Mouse (Mus musculus): Measurements from ENCODE around the gene Kiss1r.

The Kiss1r gene

GRCm38 (mm10) chr10:79924998-79925784 is 8.4 kb downstream of the Kiss1r start:
- peak; percentile 92 for DNase-seq

GRCm38 (mm10) chr10:79925785-79926490 is 9.2 kb downstream of the Kiss1r start:
- no peak for DNase-seq

GRCm38 (mm10) chr10:79926491-79927323 is 9.9 kb downstream of the Kiss1r start, which contains the start of gene Arid3a:
Arid3a (plus strand) TSS chr10:79927043.
- peak; percentile 89 for DNase-seq

DNA sequence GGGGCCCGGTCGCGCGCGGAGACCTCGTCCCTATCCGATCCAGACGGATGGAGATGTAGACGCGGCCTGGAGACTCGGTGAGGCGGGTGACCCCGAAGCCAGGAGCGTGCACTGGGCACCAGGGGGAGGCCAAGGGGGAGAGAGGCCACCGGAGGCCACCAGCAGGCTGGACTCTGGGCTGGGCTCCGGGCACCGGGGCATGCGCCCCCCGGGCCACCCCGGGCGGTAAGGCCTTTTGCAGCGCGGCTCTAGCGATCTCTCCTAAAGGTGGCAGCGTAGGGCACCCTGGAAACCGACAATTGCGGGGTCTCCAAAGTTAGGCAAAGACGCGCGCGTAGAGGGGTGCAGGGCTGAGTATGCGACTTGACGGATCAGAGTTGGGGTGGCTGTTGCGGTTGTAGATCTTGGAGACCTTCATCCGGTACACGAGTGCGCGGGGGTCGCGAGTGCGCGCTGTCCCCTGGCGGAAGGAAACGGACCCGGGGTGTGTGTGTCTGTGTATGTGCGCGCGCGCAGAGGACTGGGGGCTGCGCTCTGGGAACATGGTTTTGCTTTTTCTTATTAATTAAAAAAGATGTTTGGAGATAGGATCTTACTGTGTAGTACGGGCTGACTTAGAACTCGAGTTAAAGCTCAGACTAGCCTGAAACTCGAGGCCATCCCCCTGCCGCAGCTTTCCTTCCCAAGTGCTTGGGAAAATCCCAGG is 10.7 kb downstream of the Kiss1r start:
- peak; percentile 54 for DNase-seq

GRCm38 (mm10) chr10:79928030-79928694 is 11.4 kb downstream of the Kiss1r start:
- peak; percentile 60 for DNase-seq

- no peak for DNase-seq
Observed at GRCm38 (mm10) chr10:79928907-79929701, 12.3 kb downstream of the Kiss1r start.

GRCm38 (mm10) chr10:79929967-79930825 is 13.4 kb downstream of the Kiss1r start:
- no peak for DNase-seq

DNA sequence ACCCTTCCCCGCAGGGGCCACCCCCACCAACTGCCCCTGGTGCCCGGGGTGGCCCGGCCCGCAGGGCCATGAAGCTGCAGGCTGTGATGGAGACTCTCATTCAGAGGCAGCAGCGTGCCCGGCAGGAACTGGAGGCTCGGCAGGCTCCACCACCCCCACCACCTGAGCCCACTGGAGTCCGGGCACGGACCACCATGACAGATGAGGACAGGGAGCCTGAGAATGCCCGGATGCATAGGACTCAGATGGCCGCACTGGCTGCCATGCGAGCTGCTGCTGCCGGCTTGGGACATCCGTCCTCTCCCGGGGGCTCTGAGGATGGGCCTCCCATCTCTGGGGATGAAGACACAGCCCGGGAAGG is 14.0 kb downstream of the Kiss1r start:
- no peak for DNase-seq

DNA sequence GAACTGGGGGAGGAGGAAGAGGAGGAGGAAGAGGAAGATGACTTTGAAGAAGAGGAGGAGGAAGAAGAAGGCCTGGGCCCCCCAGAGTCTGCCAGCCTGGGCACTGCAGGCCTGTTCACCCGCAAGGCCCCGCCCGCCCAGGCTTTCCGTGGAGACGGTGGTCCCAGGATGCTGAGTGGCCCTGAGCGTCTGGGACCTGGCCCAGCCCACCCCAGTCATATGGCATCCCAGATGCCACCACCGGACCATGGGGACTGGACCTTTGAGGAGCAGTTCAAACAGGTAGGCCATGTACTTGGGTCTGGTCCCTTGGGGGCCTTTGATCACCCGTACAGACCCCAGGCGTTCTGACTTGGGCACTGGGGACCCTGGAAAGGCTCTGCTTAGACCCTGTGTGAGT is 15.0 kb downstream of the Kiss1r start:
- no peak for DNase-seq

DNA sequence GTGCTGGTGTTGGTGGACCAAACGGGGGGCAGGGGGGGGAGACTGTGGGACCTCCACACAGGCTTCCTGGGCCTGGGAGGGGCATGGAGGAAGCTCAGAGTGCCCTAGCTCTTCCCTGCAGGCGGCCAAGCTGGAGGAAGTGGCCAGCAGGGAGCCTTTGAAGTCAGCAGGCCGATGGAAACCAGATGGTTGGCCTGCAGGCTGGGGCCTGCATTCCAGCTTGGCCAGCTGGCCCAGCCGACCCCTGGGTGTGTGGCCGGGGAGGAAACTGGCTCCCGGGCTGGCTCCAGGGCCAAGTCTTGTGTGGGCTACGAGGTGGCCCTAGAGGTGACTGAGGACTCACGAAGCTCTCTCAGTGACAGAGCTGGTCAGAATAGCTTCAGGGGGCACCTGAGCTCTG is 16.0 kb downstream of the Kiss1r start:
- DNase-seq = no peak

DNA sequence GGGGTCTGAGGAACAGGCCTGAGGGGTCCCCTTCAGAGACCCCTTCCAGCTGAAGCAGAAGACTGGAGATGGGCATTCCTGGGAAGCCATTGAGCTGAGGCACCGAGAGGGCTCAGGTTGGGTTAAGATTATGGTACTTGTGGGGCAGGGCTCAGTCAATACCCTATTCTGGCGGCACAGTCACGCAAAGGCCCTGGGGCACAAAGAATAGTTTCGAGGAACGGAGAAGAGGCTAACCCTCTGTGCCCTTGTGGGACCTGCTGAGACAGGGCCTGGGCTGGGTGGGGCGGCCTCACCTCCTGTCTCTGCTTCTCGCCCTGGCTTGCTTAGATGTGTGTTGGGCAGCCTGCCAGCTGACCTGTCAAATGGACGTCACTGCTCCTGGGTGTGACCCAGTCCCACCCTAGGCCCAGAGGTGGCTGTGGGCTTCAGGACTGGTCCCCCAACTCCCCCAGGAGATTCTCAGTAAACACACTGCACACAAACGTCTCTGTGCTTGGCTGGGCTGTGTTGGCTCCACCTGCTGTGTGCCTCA is 16.4 kb downstream of the Kiss1r start:
- DNase-seq = no peak

DNA sequence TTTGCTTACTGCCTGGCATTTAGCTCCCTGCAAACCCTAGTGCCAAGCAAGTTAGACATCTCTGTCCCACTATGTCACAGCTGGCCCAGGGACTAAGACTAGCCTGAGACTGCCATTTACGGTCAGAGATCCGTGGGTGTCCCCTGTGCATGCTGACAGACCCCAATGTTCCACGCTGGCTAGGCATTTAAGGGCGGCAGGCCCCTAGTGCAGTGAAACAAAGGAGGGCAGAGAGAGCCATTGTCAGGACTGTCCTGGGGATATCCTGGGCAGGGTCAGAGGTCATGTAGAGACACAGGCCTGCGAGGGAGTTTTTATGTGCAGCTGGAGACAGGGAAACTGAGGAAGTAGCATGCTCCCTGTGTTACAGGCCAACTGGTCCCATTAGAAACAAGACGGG is 17.1 kb downstream of the Kiss1r start:
- DNase-seq = no peak

GRCm38 (mm10) chr10:79934272-79934721 is 17.5 kb downstream of the Kiss1r start:
- no peak for DNase-seq

DNA sequence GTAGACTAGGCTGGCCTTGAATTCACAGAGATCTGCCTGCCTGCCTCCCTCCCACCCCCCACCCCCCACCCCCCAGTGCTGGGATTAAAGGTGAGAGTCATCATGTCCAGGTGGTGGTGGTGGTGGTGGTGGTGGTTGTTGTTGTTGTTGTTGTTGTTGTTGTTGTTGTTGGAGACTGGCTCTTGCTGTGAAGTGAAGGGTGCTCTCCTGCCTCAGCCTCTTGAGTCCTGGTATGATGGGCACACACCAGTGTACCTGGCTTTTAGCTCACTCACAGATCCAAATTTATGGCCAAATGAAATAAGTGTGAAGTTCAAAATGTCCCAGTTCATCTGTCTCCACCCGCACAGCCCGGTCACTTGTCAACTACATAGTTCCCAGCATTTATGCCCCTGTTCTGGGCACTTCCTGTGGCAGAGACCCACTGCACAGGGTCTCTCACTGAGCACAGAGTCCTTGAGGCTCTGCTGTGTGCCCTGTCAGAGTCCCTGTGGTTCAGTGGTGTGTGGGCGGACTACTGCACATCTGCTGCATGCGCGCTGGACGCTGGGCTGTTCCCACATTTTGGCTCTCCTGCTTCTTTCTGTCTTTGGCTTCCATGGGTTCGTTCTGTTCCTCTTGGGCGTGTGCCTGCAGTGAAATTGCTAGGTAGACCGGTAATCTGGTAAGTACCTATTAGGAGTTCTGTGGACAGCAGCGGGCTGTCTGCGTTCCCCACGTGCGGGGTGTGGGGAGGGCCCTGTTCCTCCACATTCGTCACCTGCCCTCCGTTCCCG is 18.2 kb downstream of the Kiss1r start:
- no peak for DNase-seq

DNA sequence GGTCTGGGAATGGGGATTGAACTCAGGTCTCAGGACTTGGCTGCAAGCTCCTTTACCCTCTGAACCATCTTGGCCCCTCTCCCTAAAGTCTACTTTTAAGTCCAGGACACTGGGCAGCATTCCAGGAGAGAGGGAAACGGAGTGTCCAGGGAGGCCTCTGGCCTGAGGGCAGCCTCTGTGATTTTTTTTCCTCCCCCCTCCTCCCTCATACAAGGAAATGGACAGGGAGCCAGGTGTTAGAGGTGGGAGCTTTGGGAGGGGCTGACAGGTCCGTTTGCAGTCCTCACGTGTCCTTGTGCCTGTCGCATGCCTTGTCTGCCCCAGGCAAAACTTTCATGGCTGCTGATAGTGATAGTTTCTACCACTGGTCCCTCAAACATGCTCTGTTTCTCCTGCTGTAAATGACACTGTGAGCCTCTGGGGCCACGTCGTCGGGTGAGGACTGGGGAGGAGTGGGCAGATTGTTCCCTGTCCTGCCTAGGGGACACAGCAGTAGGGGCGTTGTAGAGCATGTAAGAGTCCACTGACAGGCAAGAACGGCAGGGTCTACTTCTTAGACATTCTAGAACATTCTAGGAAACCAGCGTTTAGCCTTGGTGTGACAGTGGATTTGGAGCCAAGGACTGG is 19.6 kb downstream of the Kiss1r start:
- no peak for DNase-seq

GRCm38 (mm10) chr10:79936911-79937441 is 20.2 kb downstream of the Kiss1r start:
- DNase-seq = no peak

DNA sequence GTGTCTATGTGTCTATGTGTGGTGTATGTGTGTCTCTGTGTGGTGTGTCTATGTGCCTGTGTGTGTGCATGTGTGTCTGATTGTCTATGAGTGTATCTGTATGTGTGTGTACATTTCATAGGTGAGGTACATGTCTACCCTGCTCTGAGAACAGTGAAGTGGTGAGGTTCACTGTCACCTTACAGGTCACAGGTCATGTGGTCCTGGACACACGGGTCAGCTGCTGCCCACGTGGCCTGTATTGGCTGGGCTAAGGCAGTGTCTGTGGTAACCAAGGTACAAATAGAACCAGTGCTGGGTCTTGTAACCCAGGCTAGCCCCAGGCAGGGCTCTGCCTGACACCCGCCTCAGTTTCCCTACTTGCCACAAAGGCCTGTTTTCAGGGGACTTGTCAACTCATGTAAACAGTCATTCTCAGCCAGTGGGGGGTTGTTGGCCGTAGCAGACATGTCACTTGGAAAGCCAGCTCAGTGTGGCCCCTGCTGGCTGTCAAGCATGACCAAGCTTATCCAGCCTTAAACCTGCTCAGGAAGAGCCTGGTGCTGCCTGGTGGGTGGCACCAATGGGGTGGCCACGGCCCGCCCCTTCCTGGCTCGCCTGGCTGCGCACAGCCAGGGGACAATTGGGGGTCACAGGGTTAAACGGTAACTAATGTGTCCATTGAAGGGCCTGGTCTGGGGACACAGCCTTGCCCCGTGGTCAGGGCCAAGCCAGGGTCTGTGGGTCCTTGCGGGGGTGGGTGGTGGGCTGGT is 21.2 kb downstream of the Kiss1r start:
- DNase-seq = no peak

DNA sequence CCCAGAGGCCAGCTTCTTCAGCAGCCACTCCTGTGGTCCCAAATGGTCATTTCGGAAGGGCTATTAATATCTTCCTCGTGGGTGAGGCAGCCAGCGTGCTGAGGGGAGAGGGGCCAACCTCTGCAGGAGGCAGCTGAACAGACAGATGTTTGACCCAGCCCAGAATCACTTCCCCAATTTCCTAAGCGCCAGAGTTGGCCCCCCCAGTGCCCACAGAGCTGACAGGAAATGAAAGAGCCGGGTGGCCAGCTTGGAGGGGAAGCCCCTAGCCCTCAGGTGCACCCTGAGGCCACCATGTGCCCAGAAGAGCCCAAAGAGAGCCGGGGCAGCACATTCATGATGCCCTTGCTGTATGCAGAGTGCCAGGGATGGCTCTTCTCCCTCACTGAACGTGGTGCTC is 24.0 kb downstream of the Kiss1r start:
- peak; percentile 42 for DNase-seq
